Mouse (Mus musculus) liver, embryonic 11.5 days (tissue): ENCODE results near the gene Cpsf4l. TPM values are rescaled to one million over a fixed set of nuclear protein-coding genes. Genes with fewer than 3 reads are reported as not detected.

ENCODE experiments used
- ATAC-seq: fragments of 200-750 bp; cut with Nextera tagmentation; replicated peaks from 2 replicates; pipeline ENCODE4 v1.8.0; 2017; ENCODE audit warnings: moderate number of reproducible peaks, mild to moderate bottlenecking, moderate TSS enrichment, moderate library complexity; ENCODE audit not compliant: low FRiP score
- DNase-seq: peaks from one replicate; pipeline ENCODE4 v3.0.0-alpha.2; 2017; ENCODE audit warnings: low spot score
- H3K27ac ChIP-seq: fragments of 300-500 bp; sonication (generic); 2 replicates; pipeline ENCODE4 v1.5.1; 2014; ENCODE audit warnings: mild to moderate bottlenecking, low read depth, low read length, control low read depth
- H3K27me3 ChIP-seq: fragments of 300-500 bp; sonication (generic); replicated peaks from 2 replicates; pipeline ENCODE4 v1.6.1; 2014; ENCODE audit warnings: low read length, mixed read lengths; ENCODE audit not compliant: control insufficient read depth, insufficient read depth
- H3K36me3 ChIP-seq: fragments of 300-500 bp; sonication (generic); 2 replicates; pipeline ENCODE4 v1.6.1; 2014; ENCODE audit warnings: mild to moderate bottlenecking, low read length, moderate library complexity, mixed read lengths; ENCODE audit not compliant: control insufficient read depth, insufficient read depth
- H3K4me1 ChIP-seq: fragments of 300-500 bp; sonication (generic); replicated peaks from 2 replicates; pipeline ENCODE4 v1.6.1; 2014; ENCODE audit warnings: low read length, mixed read lengths; ENCODE audit not compliant: control insufficient read depth, insufficient read depth
- H3K4me2 ChIP-seq: fragments of 300-500 bp; sonication (generic); 2 replicates; pipeline ENCODE4 v1.6.1; 2014; ENCODE audit warnings: mild to moderate bottlenecking, control low read depth, moderate library complexity
- H3K4me3 ChIP-seq: fragments of 300-500 bp; sonication (generic); 2 replicates; pipeline ENCODE4 v1.5.1; 2014; ENCODE audit warnings: low read depth, low read length, control low read depth
- H3K9ac ChIP-seq: fragments of 300-500 bp; sonication (generic); 2 replicates; pipeline ENCODE4 v1.6.1; 2014; ENCODE audit warnings: low read depth, low read length, control low read depth
- H3K9me3 ChIP-seq: fragments of 300-500 bp; sonication (generic); 2 replicates; pipeline ENCODE4 v1.6.1; 2016; ENCODE audit warnings: low read length, inconsistent platforms, mixed read lengths; ENCODE audit not compliant: control insufficient read depth
- WGBS: fragments of 180-500 bp; shearing (Covaris S2); extraction: QIAGEN DNeasy Blood & Tissue Kit; methylation state at CpG from one replicate; pipeline ENCODE4 v1.1.7; 2014; 5-methylcytosine and 5-hydroxymethylcytosine counted together
- polyA plus RNA-seq: library from polyadenylated mRNA; unstranded; fragments of >200 nt; fragmentation: Nextera tagmentation; extraction: Ambion mirVana; gene quantifications from 2 replicates; pipeline ENCODE4 v1.2.1, GENCODE M21; 2014

Gene Cpsf4l
- polyA plus RNA-seq, 1 experiment from 2014 or later = 0.29 TPM

GRCm38 (mm10) chr11:113669711-113670110 is 40.1 kb downstream of the Cpsf4l start:
- H3K9me3 ChIP-seq = no peaks in the 10 kb centered on the region
- H3K4me1 ChIP-seq = peaks cover 37% of the 10 kb centered on the region
- ATAC-seq = peak; percentile 50; the same call in 1 of the 2 replicates
- H3K9ac ChIP-seq = no peak overlapping the region
- no peak overlapping the region for H3K4me2 ChIP-seq
- WGBS = 73% methylated on average over 4 of the region's 4 CpGs
- no peak overlapping the region for H3K27ac ChIP-seq
- H3K36me3 ChIP-seq = peaks cover 37% of the 10 kb centered on the region
- H3K27me3 ChIP-seq = no peaks in the 10 kb centered on the region
- H3K4me3 ChIP-seq = no peak overlapping the region
- DNase-seq = no peak

- Histone ChIP-seq H3K9ac (no peak overlapping the region), H3K4me3 (no peak overlapping the region), H3K27me3 (no peaks in the 10 kb centered on the region), H3K27ac (no peak overlapping the region), H3K4me1 (peaks cover 37% of the 10 kb centered on the region), H3K9me3 (no peaks in the 10 kb centered on the region), H3K4me2 (no peak overlapping the region), H3K36me3 (peaks cover 39% of the 10 kb centered on the region)
- WGBS = 83% methylated on average over 5 of the region's 5 CpGs
- no peak for DNase-seq
- ATAC-seq = no peak
These were observed 41.0 kb downstream of the Cpsf4l start for GRCm38 (mm10) chr11:113668857-113669256.

DNA sequence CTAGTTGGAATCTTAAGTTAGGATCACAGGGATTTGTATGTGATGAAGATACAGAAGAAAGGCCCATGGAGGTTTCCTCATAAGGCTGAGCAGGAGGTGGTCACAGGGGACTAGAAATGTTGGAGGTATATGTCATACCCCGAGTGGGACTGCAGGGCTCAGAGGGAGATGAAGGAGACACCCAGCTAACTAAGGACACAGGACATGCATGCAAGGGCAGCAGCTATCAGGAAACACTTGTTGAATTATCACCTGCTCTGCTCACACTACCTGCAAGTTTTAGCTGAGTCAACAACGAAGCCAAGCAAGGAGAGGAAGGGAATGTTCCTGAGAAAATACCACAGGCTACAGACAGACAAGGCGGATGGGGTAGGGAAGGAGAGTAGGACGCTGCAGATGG is 42.1 kb downstream of the Cpsf4l start:
- Histone ChIP-seq H3K4me3 (no peak overlapping the region), H3K4me1 (peaks cover 37% of the 10 kb centered on the region)
- 74% methylated on average over 4 of the region's 4 CpGs for WGBS

DNA sequence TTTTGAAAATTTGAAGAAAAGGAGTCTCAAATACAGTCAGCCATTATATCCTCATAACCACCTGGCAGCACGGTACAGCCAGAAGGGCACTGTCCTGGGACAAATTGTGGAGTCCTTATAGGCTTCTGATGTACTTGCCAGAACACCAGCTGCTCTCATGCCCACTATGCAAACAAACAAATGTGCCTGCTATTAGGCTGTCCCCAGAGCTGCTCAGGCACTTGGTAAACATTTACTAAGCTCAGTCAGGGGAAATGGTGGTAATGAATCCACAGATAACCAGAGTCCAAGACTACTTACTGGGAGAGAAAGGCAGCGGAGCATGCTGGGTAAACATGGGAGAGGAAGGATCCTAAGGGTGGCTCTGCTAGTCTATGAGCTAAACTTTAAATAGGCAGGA is 42.7 kb downstream of the Cpsf4l start:
- Histone ChIP-seq H3K4me3 (no peak overlapping the region), H3K9ac (no peak overlapping the region), H3K4me1 (peaks cover 37% of the 10 kb centered on the region), H3K36me3 (peaks cover 34% of the 10 kb centered on the region), H3K9me3 (no peaks in the 10 kb centered on the region), H3K27ac (peak overlapping the region; percentile 32), H3K4me2 (no peak overlapping the region), H3K27me3 (no peaks in the 10 kb centered on the region)
- WGBS = 67% methylated on average over 2 of the region's 2 CpGs
- DNase-seq (no peak), ATAC-seq (no peak)

More for the DNA sequence above, 42.1 kb downstream of the Cpsf4l start:
- H3K4me2 ChIP-seq = no peak overlapping the region; the same call in 1 of the 2 replicates
- H3K9ac ChIP-seq = no peak overlapping the region
- no peak for ATAC-seq
- peak overlapping the region; percentile 32 for H3K27ac ChIP-seq
- no peaks in the 10 kb centered on the region for H3K27me3 ChIP-seq
- H3K9me3 ChIP-seq = no peaks in the 10 kb centered on the region
- no peak for DNase-seq
- peaks cover 35% of the 10 kb centered on the region for H3K36me3 ChIP-seq

DNA sequence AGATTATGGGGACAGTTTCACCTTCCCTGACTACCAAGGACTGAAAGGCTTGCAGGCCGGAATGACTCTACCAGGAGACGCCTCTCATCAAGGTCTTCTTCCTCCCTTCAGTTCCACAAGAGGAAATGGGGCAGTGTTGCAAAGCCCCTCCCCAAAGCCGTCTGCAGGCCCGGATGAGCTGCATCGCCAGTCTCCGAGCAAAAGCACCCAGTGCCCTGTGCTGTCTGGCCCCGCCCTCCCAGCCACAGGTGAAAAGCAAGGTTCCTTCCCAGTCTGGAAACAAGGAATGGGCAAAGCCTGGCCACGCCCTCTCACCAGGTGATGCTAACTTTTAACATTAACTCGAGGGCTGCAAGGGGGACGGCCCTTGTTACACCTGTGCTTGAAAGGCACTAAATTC is 43.2 kb downstream of the Cpsf4l start:
- ATAC-seq = no peak
- no peak overlapping the region for H3K9ac ChIP-seq
- no peak for DNase-seq
- H3K27me3 ChIP-seq = no peaks in the 10 kb centered on the region
- WGBS = 49% methylated on average over 10 of the region's 10 CpGs
- peak overlapping the region; percentile 44 for H3K4me2 ChIP-seq
- peaks cover 37% of the 10 kb centered on the region for H3K4me1 ChIP-seq
- no peak overlapping the region for H3K4me3 ChIP-seq
- H3K9me3 ChIP-seq = no peaks in the 10 kb centered on the region
- peaks cover 37% of the 10 kb centered on the region for H3K36me3 ChIP-seq
- peak overlapping the region; percentile 38; the same call in 1 of the 2 replicates for H3K27ac ChIP-seq

GRCm38 (mm10) chr11:113666205-113666604 is 43.6 kb downstream of the Cpsf4l start:
- no peak overlapping the region for H3K4me3 ChIP-seq
- H3K27ac ChIP-seq = peak overlapping the region; percentile 38; the same call in 1 of the 2 replicates

GRCm38 (mm10) chr11:113664279-113664678 is 45.5 kb downstream of the Cpsf4l start:
- Histone ChIP-seq H3K36me3 (peaks cover 37% of the 10 kb centered on the region), H3K4me1 (peaks cover 30% of the 10 kb centered on the region), H3K4me3 (no peak overlapping the region), H3K27me3 (no peaks in the 10 kb centered on the region), H3K4me2 (no peak overlapping the region), H3K9me3 (no peaks in the 10 kb centered on the region), H3K9ac (no peak overlapping the region), H3K27ac (no peak overlapping the region)
- ATAC-seq (no peak), DNase-seq (no peak)
- WGBS = 86% methylated on average over 2 of the region's 2 CpGs

More at GRCm38 (mm10) chr11:113666205-113666604, 43.6 kb downstream of the Cpsf4l start:
- peak overlapping the region; percentile 33 for H3K4me2 ChIP-seq
- ATAC-seq = 0 out of 2 replicates have a peak, but pooled peaks have one; percentile 58
- no peaks in the 10 kb centered on the region for H3K27me3 ChIP-seq
- no peak overlapping the region for H3K9ac ChIP-seq
- H3K9me3 ChIP-seq = no peaks in the 10 kb centered on the region
- peaks cover 35% of the 10 kb centered on the region for H3K36me3 ChIP-seq
- DNase-seq = no peak
- WGBS = 56% methylated on average over 6 of the region's 6 CpGs
- peaks cover 37% of the 10 kb centered on the region for H3K4me1 ChIP-seq

DNA sequence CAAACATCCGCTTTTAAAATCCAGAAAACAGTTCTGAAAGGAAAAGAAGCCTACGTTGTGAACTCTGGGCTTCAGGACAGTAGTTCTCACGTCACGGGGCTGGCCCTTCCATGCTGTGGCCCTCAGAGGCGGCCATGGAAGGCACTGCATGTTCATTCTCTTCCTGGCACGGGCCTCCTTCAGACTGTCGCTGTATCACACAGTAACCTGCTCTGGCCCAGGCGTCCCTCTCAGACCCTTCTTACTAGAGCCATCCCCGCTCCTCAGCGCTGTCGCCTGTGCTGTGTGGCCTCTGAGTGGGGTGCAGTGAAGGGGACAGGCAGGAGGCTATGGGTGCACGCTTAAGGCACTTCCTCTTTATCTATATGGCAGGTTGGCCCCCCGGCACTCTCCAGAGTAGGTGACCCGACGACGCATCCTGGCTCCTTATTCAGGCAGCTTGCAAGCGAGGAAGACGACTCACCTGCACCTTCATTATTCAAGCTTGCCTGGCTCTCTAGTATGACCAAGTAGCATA is 47.9 kb downstream of the Cpsf4l start:
- no peaks in the 10 kb centered on the region for H3K9me3 ChIP-seq
- 91% methylated on average over 18 of the region's 18 CpGs for whole genome bisulfite sequencing

GRCm38 (mm10) chr11:113660940-113661339 is 48.9 kb downstream of the Cpsf4l start:
- H3K9me3 ChIP-seq = no peaks in the 10 kb centered on the region
- H3K4me3 ChIP-seq = no peak overlapping the region
- 94% methylated on average over 11 of the region's 11 CpGs for WGBS
- no peaks in the 10 kb centered on the region for H3K27me3 ChIP-seq
- no peak overlapping the region for H3K27ac ChIP-seq
- peaks cover 50% of the 10 kb centered on the region for H3K36me3 ChIP-seq
- ATAC-seq = no peak
- H3K4me2 ChIP-seq = no peak overlapping the region
- no peak for DNase-seq
- no peaks in the 10 kb centered on the region for H3K4me1 ChIP-seq
- no peak overlapping the region for H3K9ac ChIP-seq

More for the DNA sequence above, 47.9 kb downstream of the Cpsf4l start:
- H3K4me2 ChIP-seq = no peak overlapping the region
- H3K27ac ChIP-seq = no peak overlapping the region
- ATAC-seq (no peak), DNase-seq (no peak)
- H3K4me3 ChIP-seq = no peak overlapping the region
- H3K9ac ChIP-seq = no peak overlapping the region
- peaks cover 9% of the 10 kb centered on the region for H3K4me1 ChIP-seq
- H3K27me3 ChIP-seq = no peaks in the 10 kb centered on the region
- H3K36me3 ChIP-seq = peaks cover 42% of the 10 kb centered on the region
